ENCODE assay signal across 11 mouse cellular contexts in genomic region chr6:115915601-115916445, GRCm38 (mm10). TPM values are rescaled to one million over a fixed set of nuclear protein-coding genes. Genes with fewer than 3 reads are reported as not detected.
A peak's percentile ranks its signal among the peaks of the same experiment; 100 is the strongest.
DNase-seq lines count a peak whose midpoint lies in the region; ATAC-seq and TF ChIP-seq lines count a peak whose summit lies in the region.
"Had no signal": no experiment of that assay in that cellular context is flagged by ENCODE, and none has a peak within 500 bp of the region (broad histone marks: within the 10 kb centered on the region; RNA-seq: fewer than 3 reads in every experiment).

No protein-coding gene starts in this region.

- no peak overlapping the region for H3K4me3 ChIP-seq in midbrain, postnatal 0 days (ENCODE audit: low read depth, low read length)
- no peak overlapping the region for H3K4me3 ChIP-seq in midbrain, embryonic 11.5 days (ENCODE audit: low read depth, low read length)
- H3K4me3 ChIP-seq in heart, embryonic 16.5 days (ENCODE audit: low read length), result no peak overlapping the region
- H3K4me3 ChIP-seq: limb, embryonic 15.5 days had no signal

- TF ChIP-seq CTCF in midbrain, postnatal 0 days (IDR thresholded peaks at IDR 0.05), result no peak

- no peak overlapping the region for H3K4me2 ChIP-seq in midbrain, postnatal 0 days (ENCODE audit: low read depth, low read length, poor library complexity, severe bottlenecking)
- no peak overlapping the region for H3K4me2 ChIP-seq in midbrain, embryonic 11.5 days
- peak overlapping the region; percentile 39 for H3K4me2 ChIP-seq in heart, embryonic 16.5 days (ENCODE audit: low read depth, low read length)
- H3K4me2 ChIP-seq: limb, embryonic 15.5 days had no signal

- peak; percentile 60 to 74 for DNase-seq in frontal cortex, postnatal 36 days (ENCODE audit: low spot score in 2 of 2)
- DNase-seq in frontal cortex, postnatal 10 days (ENCODE audit: low spot score in 2 of 2), result no peak
- no peak for DNase-seq in midbrain, postnatal 0 days (ENCODE audit: low spot score)
- DNase-seq in midbrain, embryonic 11.5 days (ENCODE audit: low spot score, missing footprints), result no peak
- DNase-seq in right cerebral cortex, postnatal 36 days (ENCODE audit: low spot score in 2 of 2), result peak; percentile 61 to 83
- DNase-seq in testis, postnatal 14 days (ENCODE audit: low spot score), result no peak
- DNase-seq in urinary bladder, postnatal 14 days (ENCODE audit: low spot score), result no peak

- H3K36me3 ChIP-seq in midbrain, postnatal 0 days (ENCODE audit: insufficient read depth, low read length), result peaks cover 19% of the 10 kb centered on the region
- no peaks in the 10 kb centered on the region for H3K36me3 ChIP-seq in midbrain, embryonic 11.5 days (ENCODE audit: control insufficient read depth, insufficient read depth, low read length)
- H3K36me3 ChIP-seq in heart, embryonic 16.5 days (ENCODE audit: control insufficient read depth, insufficient read depth), result no peaks in the 10 kb centered on the region

- peak overlapping the region; percentile 48; the same call in 1 of the 2 replicates for H3K27ac ChIP-seq in midbrain, postnatal 0 days (ENCODE audit: low read depth, low read length)
- no peak overlapping the region for H3K27ac ChIP-seq in midbrain, embryonic 11.5 days (ENCODE audit: low read depth, low read length)
- H3K27ac ChIP-seq in heart, embryonic 16.5 days (ENCODE audit: low read length), result peak overlapping the region; percentile 87
- H3K27ac ChIP-seq: limb, embryonic 15.5 days had no signal

- H3K4me1 ChIP-seq in midbrain, postnatal 0 days (ENCODE audit: insufficient read depth, low read length), result peaks cover 4% of the 10 kb centered on the region; the same call in 1 of the 2 replicates
- no peaks in the 10 kb centered on the region for H3K4me1 ChIP-seq in midbrain, embryonic 11.5 days (ENCODE audit: control insufficient read depth, insufficient read depth, low read length)
- peaks cover 52% of the 10 kb centered on the region for H3K4me1 ChIP-seq in heart, embryonic 16.5 days (ENCODE audit: control insufficient read depth, insufficient read depth, low read length)
- H3K4me1 ChIP-seq: limb, embryonic 15.5 days had no signal

- no peak for ATAC-seq in midbrain, postnatal 0 days (ENCODE audit: low FRiP score)
- no peak for ATAC-seq in midbrain, embryonic 11.5 days (ENCODE audit: low FRiP score)
- peak; percentile 49 for ATAC-seq in heart, embryonic 16.5 days (replicated peaks; ENCODE audit: extremely low read depth, insufficient read depth, low FRiP score)

- H3K9ac ChIP-seq in midbrain, postnatal 0 days (replicated peaks; ENCODE audit: low read length, poor library complexity, severe bottlenecking), result 0 out of 2 replicates have a peak overlapping the region, but pooled peaks have one; percentile 24
- H3K9ac ChIP-seq in midbrain, embryonic 11.5 days (ENCODE audit: low read length), result no peak overlapping the region
- peak overlapping the region; percentile 52 for H3K9ac ChIP-seq in heart, embryonic 16.5 days (ENCODE audit: low read length)
- H3K9ac ChIP-seq: limb, embryonic 15.5 days had no signal

- WGBS in midbrain, postnatal 0 days, result 78% methylated on average over 17 of the region's 17 CpGs
- 82% methylated on average over 17 of the region's 17 CpGs for WGBS in midbrain, embryonic 11.5 days
- WGBS in heart, embryonic 16.5 days, result 23% methylated on average over 17 of the region's 17 CpGs

- no peaks in the 10 kb centered on the region for H3K9me3 ChIP-seq in midbrain, postnatal 0 days (ENCODE audit: low read length)
- no peaks in the 10 kb centered on the region for H3K9me3 ChIP-seq in midbrain, embryonic 11.5 days (ENCODE audit: control insufficient read depth, low read length)
- no peaks in the 10 kb centered on the region for H3K9me3 ChIP-seq in heart, embryonic 16.5 days (replicated peaks; ENCODE audit: control insufficient read depth, low read length)
- H3K9me3 ChIP-seq: limb, embryonic 15.5 days had no signal

- no peaks in the 10 kb centered on the region for H3K27me3 ChIP-seq in midbrain, postnatal 0 days (ENCODE audit: insufficient read depth, low read length)
- H3K27me3 ChIP-seq in midbrain, embryonic 11.5 days (ENCODE audit: control insufficient read depth, insufficient read depth, low read length), result no peaks in the 10 kb centered on the region
- H3K27me3 ChIP-seq in heart, embryonic 16.5 days (ENCODE audit: control insufficient read depth, insufficient read depth, low read length), result no peaks in the 10 kb centered on the region
- H3K27me3 ChIP-seq: limb, embryonic 15.5 days had no signal

RNA-seq across cellular contexts. Expression of gene Rho, which starts 15.7 kb away (rescaled TPM):
- 0.11 TPM in 1 of 2 replicates, not detected in the other for total RNA-seq in midbrain, postnatal 0 days (2014; rRNA removed)
- polyA plus RNA-seq in midbrain, postnatal 0 days (2015; fragmentation: Nextera tagmentation; extraction: Ambion mirVana), result 0.12 and 0.39 TPM in 2 replicates
- 0.08 TPM in 1 of 2 replicates, not detected in the other for polyA plus RNA-seq in midbrain, embryonic 11.5 days (2014; fragmentation: Nextera tagmentation; extraction: Ambion mirVana)
- polyA plus RNA-seq in heart, embryonic 16.5 days (2015; fragmentation: Nextera tagmentation; extraction: Ambion mirVana), result 0.16 TPM in 1 of 2 replicates, not detected in the other
- polyA plus RNA-seq: neural tube, embryonic 11.5 days had no signal

RNA-seq across cellular contexts. Expression of gene H1foo, which starts 28.9 kb away (rescaled TPM):
- not detected in 2 replicates for total RNA-seq in midbrain, postnatal 0 days (2014; rRNA removed)
- not detected in 2 replicates for polyA plus RNA-seq in midbrain, postnatal 0 days (2015; fragmentation: Nextera tagmentation; extraction: Ambion mirVana)
- not detected in 2 replicates for polyA plus RNA-seq in midbrain, embryonic 11.5 days (2014; fragmentation: Nextera tagmentation; extraction: Ambion mirVana)
- not detected in 2 replicates for polyA plus RNA-seq in heart, embryonic 16.5 days (2015; fragmentation: Nextera tagmentation; extraction: Ambion mirVana)
- polyA plus RNA-seq: C2C12; limb, embryonic 15.5 days; neural tube, embryonic 11.5 days had no signal

Comparison
In these comparisons a context has a peak if more than half of its experiments do, and no peak if none do; other contexts are left out.
1. DNase-seq: peak in frontal cortex, postnatal 36 days (2 of 2) and right cerebral cortex, postnatal 36 days (2 of 2); none in frontal cortex, postnatal 10 days (0 of 2), midbrain, postnatal 0 days (single experiment), midbrain, embryonic 11.5 days (single experiment), testis, postnatal 14 days (single experiment) and urinary bladder, postnatal 14 days (single experiment).